Mouse (Mus musculus): Measurements from ENCODE around the gene Mmp27.

GRCm38 (mm10) chr9:7551943-7552342, 19.3 kb upstream of the Mmp27 start:
- TF ChIP-seq CTCF (IDR thresholded peaks at IDR 0.05; ENCODE audit: control insufficient read depth, insufficient read depth, insufficient read length) (no peak), CEBPB (IDR thresholded peaks at IDR 0.05; ENCODE audit: low read depth) (no peak), USF1 (IDR thresholded peaks at IDR 0.05; ENCODE audit: low read depth) (no peak), MAX (IDR thresholded peaks at IDR 0.05) (no peak)

Measured in C2C12 (cell line).